Mouse (Mus musculus) kidney, embryonic 15.5 days (tissue): ENCODE measurements around the gene Ndufaf8. TPM values are rescaled to one million over a fixed set of nuclear protein-coding genes. Genes with fewer than 3 reads are reported as not detected.

Experiments
- ATAC-seq: fragments of 200-750 bp; cut with Nextera tagmentation; replicated peaks from 2 replicates; pipeline ENCODE4 v1.8.0; 2017; ENCODE audit warnings: moderate TSS enrichment; ENCODE audit not compliant: low FRiP score
- H3K27ac ChIP-seq: fragments of 300-500 bp; sonication (generic); 2 replicates; pipeline ENCODE4 v1.5.1; 2015; ENCODE audit warnings: mild to moderate bottlenecking, inconsistent platforms
- H3K27me3 ChIP-seq: fragments of 300-500 bp; sonication (generic); 2 replicates; pipeline ENCODE4 v1.6.1; 2015; ENCODE audit warnings: inconsistent platforms
- H3K36me3 ChIP-seq: fragments of 300-500 bp; sonication (generic); 2 replicates; pipeline ENCODE4 v1.6.1; 2015; ENCODE audit warnings: inconsistent platforms
- H3K4me1 ChIP-seq: fragments of 300-500 bp; sonication (generic); 2 replicates; pipeline ENCODE4 v1.6.1; 2015; ENCODE audit warnings: inconsistent platforms
- H3K4me2 ChIP-seq: fragments of 300-500 bp; sonication (generic); 2 replicates; pipeline ENCODE4 v1.6.1; 2015; ENCODE audit warnings: moderate library complexity, mild to moderate bottlenecking, inconsistent platforms
- H3K4me3 ChIP-seq: fragments of 300-500 bp; sonication (generic); replicated peaks from 2 replicates; pipeline ENCODE4 v1.5.1; 2015; ENCODE audit warnings: mild to moderate bottlenecking, inconsistent platforms
- H3K9ac ChIP-seq: fragments of 300-500 bp; sonication (generic); 2 replicates; pipeline ENCODE4 v1.6.1; 2015; ENCODE audit warnings: mild to moderate bottlenecking, inconsistent platforms
- H3K9me3 ChIP-seq: fragments of 300-500 bp; sonication (generic); replicated peaks from 2 replicates; pipeline ENCODE4 v1.6.1; 2016; ENCODE audit warnings: inconsistent platforms
- WGBS: fragments of 180-500 bp; shearing (Covaris S2); methylation state at CpG from one replicate; pipeline ENCODE4 v1.1.7; 2015; ENCODE audit warnings: mixed read lengths; 5-methylcytosine and 5-hydroxymethylcytosine counted together
- polyA plus RNA-seq: library from polyadenylated mRNA; unstranded; fragments of >200 nt; fragmentation: Nextera tagmentation; extraction: Ambion mirVana; gene quantifications from 2 replicates; pipeline ENCODE4 v1.2.1, GENCODE M21; 2015

Ndufaf8 gene
- 83.0 and 90.1 TPM in 2 replicates for polyA plus RNA-seq

DNA sequence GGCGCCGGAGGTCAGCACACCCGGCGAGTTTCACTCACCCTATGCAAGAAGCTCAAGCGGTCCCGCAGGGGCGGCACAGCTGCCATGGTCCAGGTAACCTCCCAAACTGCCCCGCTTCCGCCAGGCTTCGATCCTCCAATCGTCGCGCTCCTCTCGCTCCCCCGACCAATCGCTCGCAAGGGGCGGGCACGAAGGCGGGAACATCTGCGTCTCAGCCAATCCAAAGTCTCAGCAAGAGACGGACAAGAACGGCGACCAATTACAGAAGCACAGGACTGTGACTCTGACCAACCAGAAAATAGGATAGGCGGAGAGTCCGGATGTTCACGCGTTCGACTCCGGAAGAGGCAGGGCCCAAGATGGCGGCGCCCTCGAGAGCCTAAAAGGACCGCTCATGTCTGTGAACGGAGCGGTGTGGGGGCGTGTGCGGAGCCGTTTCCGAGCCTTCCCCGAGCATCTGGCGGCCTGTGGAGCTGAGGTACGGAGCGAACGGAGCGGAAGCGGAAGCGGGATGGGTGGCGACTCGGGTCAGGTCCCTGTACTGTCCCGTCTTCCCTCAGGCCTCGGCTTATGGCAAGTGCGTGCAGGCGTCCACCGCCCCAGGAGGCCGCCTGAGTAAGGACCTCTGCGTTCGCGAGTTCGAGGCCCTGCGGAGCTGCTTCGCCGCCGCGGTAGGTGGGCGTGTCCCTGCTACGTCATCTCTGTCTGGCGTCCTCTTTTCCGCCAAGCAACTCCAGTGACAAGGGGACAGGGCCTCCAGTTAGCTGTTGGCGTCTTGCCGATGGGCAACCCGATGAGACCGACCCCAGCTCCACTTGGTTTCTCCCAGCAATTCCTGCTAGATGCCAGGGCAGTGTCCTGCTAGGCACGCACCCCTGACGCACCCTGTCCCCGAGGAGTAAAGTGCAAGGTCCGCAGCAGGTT, at the start of gene Ndufaf8, which contains the start of gene Tepsin:
TSS of gene Ndufaf8 (plus strand) at position 341 of the 924 bp plus-strand sequence.
TSS of gene Tepsin (minus strand) at position 144 of the 924 bp plus-strand sequence.
- no peaks in the 10 kb centered on the region for H3K27me3 ChIP-seq
- peak within 1 kb of the TSS; percentile 98 for H3K27ac ChIP-seq
- H3K36me3 ChIP-seq = peaks cover 44% of the 10 kb centered on the region
- H3K9me3 ChIP-seq = no peaks in the 10 kb centered on the region
- H3K9ac ChIP-seq = peak within 1 kb of the TSS; percentile 94
- peak within 1 kb of the TSS; percentile 90 for H3K4me2 ChIP-seq
- H3K4me3 ChIP-seq = peak within 1 kb of the TSS; percentile 95
- WGBS = under 1% methylated on average over 77 of the region's 77 CpGs
- ATAC-seq = peak; percentile 98
- H3K4me1 ChIP-seq = peaks cover 29% of the 10 kb centered on the region

DNA sequence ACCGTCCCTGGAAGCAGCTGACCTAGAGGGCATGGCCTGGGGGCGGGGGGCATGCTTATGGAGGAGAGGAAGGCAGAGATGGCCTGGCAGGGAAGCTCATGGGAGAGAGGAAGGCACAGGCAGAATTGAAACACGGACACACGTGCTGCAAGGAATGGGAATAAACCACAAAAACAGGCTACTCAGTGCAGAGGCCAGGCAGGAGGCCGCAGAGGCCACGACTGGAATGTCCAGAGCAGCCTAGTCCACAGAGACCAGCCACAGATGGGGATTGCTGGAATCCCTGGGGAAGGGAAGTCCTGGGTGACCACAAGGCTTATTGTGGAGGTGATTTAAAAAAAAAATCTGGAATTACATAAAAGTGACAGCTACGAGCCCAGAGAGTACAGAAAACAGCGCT, 49.7 kb upstream of the Ndufaf8 start:
- H3K9me3 ChIP-seq = no peaks in the 10 kb centered on the region
- ATAC-seq = no peak
- no peak overlapping the region for H3K4me2 ChIP-seq
- H3K27ac ChIP-seq = no peak overlapping the region
- peaks cover 47% of the 10 kb centered on the region for H3K27me3 ChIP-seq
- H3K9ac ChIP-seq = no peak overlapping the region
- H3K4me1 ChIP-seq = peaks cover 36% of the 10 kb centered on the region
- H3K36me3 ChIP-seq = no peaks in the 10 kb centered on the region
- no peak overlapping the region for H3K4me3 ChIP-seq
- WGBS = 83% methylated on average over 8 of the region's 8 CpGs

DNA sequence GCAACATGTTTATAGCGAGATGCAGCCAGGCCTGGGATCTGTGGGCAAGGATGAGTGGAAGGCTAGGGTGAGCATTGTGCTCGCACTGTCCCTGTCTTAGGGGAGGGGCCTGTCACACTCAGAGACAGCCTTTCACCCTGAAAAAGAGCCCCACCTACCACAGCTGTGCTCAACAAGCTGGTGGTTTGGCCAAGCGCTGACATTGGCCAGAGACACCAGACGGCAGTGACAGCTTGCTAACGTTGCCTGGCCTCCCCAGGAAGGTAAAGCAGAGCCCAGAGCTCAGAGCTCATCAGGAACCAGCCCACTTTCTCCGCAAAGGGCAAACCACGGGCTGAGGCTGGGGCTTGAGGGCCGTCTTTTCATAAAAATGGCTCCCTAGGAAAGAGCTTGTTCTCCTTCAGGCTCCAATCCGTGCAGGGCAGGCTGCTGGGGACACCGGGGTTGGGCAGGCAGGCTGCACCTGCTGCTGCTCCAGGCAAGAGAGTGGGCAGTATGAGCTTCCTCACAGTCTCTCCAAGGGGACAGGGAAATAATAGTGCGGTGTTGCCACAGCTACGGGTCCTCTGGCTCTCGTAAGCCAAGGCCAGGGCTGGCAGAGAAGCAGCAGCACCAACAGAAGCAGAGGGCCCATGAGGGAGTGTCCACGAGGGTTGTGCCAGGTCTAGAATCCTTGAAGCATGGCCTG, 47.5 kb upstream of the Ndufaf8 start:
- peaks cover 25% of the 10 kb centered on the region for H3K4me1 ChIP-seq
- ATAC-seq = no peak
- WGBS = 50% methylated on average over 14 of the region's 14 CpGs
- no peaks in the 10 kb centered on the region for H3K9me3 ChIP-seq
- H3K27me3 ChIP-seq = peaks cover 40% of the 10 kb centered on the region
- H3K27ac ChIP-seq = no peak overlapping the region
- H3K4me2 ChIP-seq = no peak overlapping the region
- H3K4me3 ChIP-seq = no peak overlapping the region
- H3K36me3 ChIP-seq = no peaks in the 10 kb centered on the region
- H3K9ac ChIP-seq = no peak overlapping the region

DNA sequence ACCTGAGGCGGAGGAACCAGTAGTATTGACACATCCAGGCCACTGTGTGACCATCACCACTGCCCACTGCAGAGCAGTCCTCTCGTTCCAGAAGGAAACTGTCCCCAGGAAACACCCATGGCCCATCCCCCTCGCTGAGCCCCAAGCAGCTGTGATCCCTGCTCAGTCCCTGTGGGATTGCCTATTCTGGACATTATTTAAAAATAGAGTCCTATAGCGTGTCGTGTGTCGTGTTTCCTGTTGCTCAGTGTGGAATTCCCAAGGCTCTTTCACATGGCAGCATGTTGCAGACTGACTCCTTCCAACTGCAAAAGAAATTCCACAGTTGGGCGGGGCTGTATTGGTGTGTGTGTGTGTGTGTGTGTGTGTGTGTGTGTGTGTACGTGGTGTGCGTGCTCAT, 46.5 kb upstream of the Ndufaf8 start:
- Histone ChIP-seq H3K9ac (no peak overlapping the region), H3K9me3 (no peaks in the 10 kb centered on the region), H3K4me3 (no peak overlapping the region), H3K27me3 (peaks cover 33% of the 10 kb centered on the region), H3K4me2 (no peak overlapping the region), H3K36me3 (no peaks in the 10 kb centered on the region), H3K4me1 (peaks cover 15% of the 10 kb centered on the region), H3K27ac (no peak overlapping the region)
- ATAC-seq = no peak
- 68% methylated on average over 9 of the region's 9 CpGs for WGBS

DNA sequence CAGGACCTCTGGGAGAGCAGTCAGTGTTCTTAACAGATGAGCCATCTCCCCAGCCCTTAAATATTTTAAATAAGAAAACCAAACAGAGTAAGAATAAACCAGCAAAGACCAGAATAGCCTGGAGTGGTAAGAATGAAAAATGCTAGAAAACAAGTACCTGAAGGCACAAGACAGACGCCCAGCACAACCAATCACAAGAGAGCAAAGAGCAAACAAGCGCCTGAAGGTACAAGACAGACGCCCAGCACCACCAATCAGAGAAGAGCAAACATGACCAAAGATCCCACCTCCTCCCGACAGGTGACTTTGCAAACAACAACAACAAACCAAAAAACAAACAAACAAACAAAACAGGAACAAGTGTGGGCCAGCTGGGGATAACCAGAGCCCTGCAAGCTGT, 44.9 kb upstream of the Ndufaf8 start:
- H3K27me3 ChIP-seq = peaks cover 17% of the 10 kb centered on the region
- no peak overlapping the region for H3K9ac ChIP-seq
- no peaks in the 10 kb centered on the region for H3K9me3 ChIP-seq
- no peaks in the 10 kb centered on the region for H3K36me3 ChIP-seq
- H3K4me1 ChIP-seq = 0 out of 2 replicates have a peak, but pooled peaks cover 2% of the 10 kb centered on the region
- no peak overlapping the region for H3K4me2 ChIP-seq
- WGBS = 88% methylated on average over 4 of the region's 4 CpGs
- ATAC-seq = no peak
- H3K27ac ChIP-seq = no peak overlapping the region
- no peak overlapping the region for H3K4me3 ChIP-seq

DNA sequence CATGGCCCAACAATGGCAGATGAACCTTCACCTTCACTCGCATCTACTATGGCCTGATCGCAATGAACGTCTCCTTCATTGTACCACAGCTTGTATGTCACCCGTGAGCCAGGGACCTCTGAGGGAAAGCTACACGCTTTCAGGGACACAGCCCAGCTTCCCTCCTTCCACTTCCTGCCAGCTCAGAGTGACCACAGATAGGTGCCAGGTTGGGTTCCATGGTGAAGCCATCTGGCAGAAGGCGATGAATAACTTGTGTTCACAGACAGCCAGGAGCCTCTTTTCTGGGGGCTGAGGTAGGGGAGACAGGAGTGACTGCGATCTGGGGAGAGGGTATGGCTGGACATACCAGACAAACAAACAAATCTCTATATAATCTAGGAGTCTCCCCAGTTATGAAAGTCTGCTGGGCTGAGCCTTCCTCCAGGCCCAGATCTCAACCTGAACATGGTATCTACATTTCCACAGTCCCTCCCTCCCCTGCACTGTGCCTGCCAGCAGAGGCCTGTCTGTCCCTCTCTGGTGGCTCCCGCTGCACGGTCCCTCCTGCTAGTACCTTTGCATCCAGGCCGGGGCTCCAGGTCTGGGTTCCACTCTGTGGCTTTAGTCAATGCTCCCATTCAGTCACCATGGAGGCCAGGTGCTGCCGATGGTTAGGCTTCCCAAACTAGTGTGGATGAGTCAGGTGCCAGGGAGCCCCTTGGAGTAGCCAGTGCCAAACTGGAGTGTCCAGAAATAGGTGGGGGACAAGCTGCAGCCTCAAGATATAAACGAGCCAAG, 42.6 kb upstream of the Ndufaf8 start:
- Histone ChIP-seq H3K4me1 (peaks cover 13% of the 10 kb centered on the region), H3K9ac (no peak overlapping the region), H3K4me2 (no peak overlapping the region), H3K4me3 (no peak overlapping the region), H3K27ac (no peak overlapping the region), H3K9me3 (no peaks in the 10 kb centered on the region), H3K36me3 (no peaks in the 10 kb centered on the region), H3K27me3 (no peaks in the 10 kb centered on the region)
- WGBS = 84% methylated on average over 12 of the region's 12 CpGs
- ATAC-seq = no peak

DNA sequence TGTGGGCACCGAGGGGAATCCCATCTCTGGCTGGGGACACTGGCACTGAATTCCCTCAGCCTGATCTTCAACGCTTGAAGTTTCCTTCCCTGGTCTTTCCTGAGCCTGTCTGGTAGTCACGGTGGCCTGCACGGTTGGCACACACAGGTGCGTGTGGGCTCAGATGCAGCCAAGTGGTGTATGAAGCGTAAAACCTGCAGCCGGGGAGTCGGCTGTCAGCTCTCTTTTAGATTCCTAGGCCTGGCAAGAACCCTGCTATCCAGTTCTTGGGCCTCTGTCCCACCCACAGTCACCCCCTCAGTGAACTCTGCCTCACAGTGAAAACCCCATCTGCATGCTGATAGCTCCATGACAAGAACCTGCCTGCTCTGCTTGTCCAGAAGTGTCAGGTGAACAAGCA, 38.1 kb upstream of the Ndufaf8 start:
- no peak overlapping the region for H3K4me3 ChIP-seq
- no peak overlapping the region for H3K9ac ChIP-seq
- WGBS = 65% methylated on average over 8 of the region's 8 CpGs
- H3K4me1 ChIP-seq = peaks cover 11% of the 10 kb centered on the region
- peaks cover 26% of the 10 kb centered on the region for H3K36me3 ChIP-seq
- ATAC-seq = no peak
- no peaks in the 10 kb centered on the region for H3K9me3 ChIP-seq
- H3K27me3 ChIP-seq = no peaks in the 10 kb centered on the region
- no peak overlapping the region for H3K4me2 ChIP-seq
- H3K27ac ChIP-seq = peak overlapping the region; percentile 37

DNA sequence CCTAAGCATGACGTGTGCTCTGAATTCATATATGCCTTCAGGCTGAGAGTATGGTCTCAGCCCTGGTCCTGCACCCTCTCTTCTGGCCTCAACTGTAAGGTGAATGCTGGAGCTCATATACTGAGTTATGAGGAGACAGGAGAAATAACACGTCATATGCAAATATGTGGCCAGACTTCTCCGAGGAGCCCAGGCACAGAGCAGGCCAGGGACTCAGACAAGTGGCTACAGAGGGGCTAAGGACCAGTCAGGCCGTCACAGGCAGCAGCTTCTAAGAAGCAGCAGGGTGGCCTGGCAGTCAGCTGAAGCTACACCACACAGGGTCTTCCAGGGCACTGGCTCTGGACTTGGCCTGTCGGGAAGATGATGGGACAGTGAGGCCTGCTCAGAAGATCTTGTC, 35.4 kb upstream of the Ndufaf8 start:
- Histone ChIP-seq H3K9ac (no peak overlapping the region), H3K4me3 (no peak overlapping the region), H3K9me3 (no peaks in the 10 kb centered on the region), H3K36me3 (peaks cover 49% of the 10 kb centered on the region), H3K4me1 (peaks cover 11% of the 10 kb centered on the region), H3K27ac (no peak overlapping the region), H3K27me3 (no peaks in the 10 kb centered on the region), H3K4me2 (no peak overlapping the region)
- 89% methylated on average over 5 of the region's 5 CpGs for WGBS
- no peak for ATAC-seq

DNA sequence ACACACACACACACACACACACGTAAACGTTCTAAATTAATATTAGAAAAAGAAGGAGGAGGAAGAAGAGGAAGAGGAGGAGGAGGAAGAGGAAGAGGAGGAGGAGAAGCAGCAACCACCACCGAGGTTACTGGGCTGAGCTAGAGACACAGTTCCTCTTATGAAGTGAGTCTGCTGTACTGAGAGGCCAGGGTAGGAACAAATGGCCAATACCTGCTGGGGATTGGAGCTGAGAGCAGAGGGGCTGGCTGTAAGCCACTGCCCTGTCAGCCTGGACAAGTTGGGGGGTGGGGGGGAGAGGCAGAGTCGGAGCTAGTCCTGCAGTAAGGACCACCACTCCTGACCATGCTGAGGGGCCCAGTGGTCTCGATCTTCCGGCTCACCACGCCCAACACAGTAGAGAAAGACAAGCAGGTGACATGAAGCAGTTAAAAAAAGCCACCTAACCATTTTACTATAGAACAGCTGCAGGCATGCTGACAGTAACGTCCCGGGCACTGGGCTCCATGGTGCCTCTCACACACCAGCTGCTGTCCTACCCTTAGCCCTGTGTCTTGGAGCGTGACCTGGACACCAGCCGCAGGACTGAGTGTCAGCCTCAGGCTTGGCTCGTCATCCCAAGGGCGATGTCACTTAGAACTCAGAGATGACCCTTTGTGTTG, 34.6 kb upstream of the Ndufaf8 start:
- H3K36me3 ChIP-seq = peaks cover 55% of the 10 kb centered on the region
- H3K9ac ChIP-seq = no peak overlapping the region
- H3K27ac ChIP-seq = no peak overlapping the region
- H3K27me3 ChIP-seq = no peaks in the 10 kb centered on the region
- H3K4me3 ChIP-seq = no peak overlapping the region
- H3K9me3 ChIP-seq = no peaks in the 10 kb centered on the region
- H3K4me2 ChIP-seq = no peak overlapping the region
- 79% methylated on average over 13 of the region's 13 CpGs for WGBS
- ATAC-seq = no peak
- H3K4me1 ChIP-seq = peaks cover 11% of the 10 kb centered on the region

DNA sequence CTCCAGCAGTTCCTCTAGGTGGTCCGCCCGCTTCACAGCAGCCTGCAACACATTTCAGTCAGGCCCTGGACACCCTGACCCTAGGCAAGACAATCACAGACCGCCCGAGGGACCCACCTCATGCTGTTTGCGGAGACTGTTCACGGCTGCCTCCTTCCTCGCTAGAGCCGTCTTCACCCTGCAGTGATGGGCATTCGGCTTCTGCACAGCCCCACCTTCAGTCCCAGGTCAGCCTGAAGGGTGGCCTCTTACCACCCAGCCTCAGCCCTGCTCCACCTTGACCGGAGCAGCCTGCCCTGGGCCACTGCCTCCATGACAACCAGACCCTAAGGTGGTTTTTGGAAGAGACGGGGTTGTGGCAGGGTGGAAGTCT, 34.1 kb upstream of the Ndufaf8 start:
- Histone ChIP-seq H3K9ac (no peak overlapping the region), H3K9me3 (no peaks in the 10 kb centered on the region), H3K36me3 (peaks cover 59% of the 10 kb centered on the region), H3K4me3 (no peak overlapping the region), H3K27me3 (no peaks in the 10 kb centered on the region), H3K4me2 (no peak overlapping the region), H3K4me1 (peaks cover 17% of the 10 kb centered on the region), H3K27ac (no peak overlapping the region)
- WGBS = 88% methylated on average over 11 of the region's 11 CpGs
- no peak for ATAC-seq

DNA sequence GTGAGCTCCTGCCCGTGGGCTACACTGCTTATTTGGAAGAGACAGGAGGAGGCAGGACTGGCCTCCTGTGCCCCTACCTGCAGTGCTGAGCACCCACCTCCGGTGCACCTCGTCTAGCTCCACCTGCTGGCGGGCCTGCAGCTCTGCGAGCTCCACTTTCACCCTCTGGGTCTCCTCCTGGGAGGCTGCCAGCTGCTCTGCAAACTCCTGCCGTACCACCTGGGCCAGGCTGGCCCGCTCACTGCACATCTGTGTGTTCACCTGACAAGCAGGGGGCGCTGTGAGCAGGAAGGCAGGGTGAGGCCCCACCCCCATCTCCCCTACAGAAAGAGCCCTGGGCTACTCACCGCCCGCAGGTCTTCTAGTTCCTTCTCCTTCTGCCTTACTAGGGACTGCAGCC, 33.4 kb upstream of the Ndufaf8 start:
- Histone ChIP-seq H3K4me1 (peaks cover 16% of the 10 kb centered on the region), H3K27ac (0 out of 2 replicates have a peak overlapping the region, but pooled peaks have one; percentile 10), H3K4me3 (no peak overlapping the region), H3K27me3 (no peaks in the 10 kb centered on the region), H3K9me3 (no peaks in the 10 kb centered on the region), H3K4me2 (no peak overlapping the region), H3K36me3 (peaks cover 66% of the 10 kb centered on the region), H3K9ac (no peak overlapping the region)
- ATAC-seq = peak; percentile 26
- WGBS = 37% methylated on average over 10 of the region's 10 CpGs
